Mouse (Mus musculus) spleen, adult 18-20 months (tissue): Measurements from ENCODE around the gene Cstad.

Experiments used
- DNase-seq, 2 experiments: peaks; one replicate each; pipeline ENCODE4 v3.0.0; 2022; ENCODE audit warnings: mixed read lengths in 2 of 2

The Cstad gene

GRCm38 (mm10) chr2:30599621-30600020, 4.8 kb downstream of the Cstad start:
- DNase-seq, result no peak

DNA sequence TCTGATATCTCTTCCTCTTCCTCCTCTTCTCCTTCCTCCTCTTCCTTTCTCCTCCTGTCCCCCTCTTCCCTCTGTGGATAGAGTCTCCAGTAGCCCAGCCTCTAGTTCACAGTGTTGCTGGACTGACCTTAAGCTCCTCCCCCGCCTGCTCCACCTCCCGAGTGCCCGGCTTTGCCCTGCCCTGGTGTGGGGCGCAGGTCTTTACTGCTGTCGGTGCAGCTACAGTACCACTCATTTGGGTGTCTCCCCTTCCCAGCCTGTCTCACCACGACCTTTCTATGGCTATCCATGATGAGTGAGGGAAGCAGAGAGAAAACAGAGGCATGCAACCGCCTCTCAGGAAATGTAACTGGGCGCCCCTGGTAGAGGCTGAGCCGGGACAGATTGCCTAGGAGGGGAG, 5.5 kb downstream of the Cstad start:
- DNase-seq, result no peak

DNA sequence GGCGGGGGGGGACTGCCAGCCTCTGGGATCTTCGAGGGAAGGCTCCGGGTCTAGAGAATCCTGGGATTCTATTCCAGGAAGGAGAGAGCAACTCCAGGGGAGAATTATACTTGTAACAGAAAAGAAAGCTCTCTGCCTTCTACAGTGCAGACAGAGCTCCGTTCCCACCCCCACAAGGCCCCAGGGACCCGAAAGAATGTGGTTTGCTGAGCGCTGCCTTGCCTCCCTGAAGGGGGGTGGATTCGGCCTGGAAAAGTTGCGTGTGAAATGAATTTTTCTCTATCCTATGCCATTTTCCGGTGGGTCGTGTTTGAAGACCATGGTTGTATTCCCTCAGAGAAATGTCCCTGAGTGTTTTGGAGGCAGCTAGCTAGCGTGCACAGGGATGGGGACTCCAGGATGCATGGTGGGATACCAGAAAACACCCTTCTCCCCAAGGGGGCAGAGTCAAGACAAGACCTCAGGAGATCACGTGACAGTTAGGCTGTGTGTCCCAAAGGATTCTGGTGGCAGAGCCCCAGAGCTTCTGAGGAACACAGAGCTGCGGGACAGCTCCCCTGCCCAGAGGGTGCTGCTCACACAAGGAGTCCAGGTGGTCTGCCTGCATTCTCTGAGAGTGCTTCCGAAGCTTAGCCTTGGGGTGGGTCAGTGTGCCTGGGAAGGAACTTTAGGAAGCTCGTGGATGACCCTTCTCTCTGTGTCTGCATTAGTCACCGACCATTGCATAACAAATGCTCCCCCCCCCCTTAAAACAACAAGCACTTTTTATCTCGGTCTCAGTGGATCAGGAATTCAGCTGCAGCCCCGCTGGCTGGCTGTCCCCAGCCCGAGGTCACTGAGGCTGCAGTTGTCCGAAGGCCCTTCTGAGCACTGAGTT, 6.4 kb downstream of the Cstad start:
- DNase-seq, result no peak

DNA sequence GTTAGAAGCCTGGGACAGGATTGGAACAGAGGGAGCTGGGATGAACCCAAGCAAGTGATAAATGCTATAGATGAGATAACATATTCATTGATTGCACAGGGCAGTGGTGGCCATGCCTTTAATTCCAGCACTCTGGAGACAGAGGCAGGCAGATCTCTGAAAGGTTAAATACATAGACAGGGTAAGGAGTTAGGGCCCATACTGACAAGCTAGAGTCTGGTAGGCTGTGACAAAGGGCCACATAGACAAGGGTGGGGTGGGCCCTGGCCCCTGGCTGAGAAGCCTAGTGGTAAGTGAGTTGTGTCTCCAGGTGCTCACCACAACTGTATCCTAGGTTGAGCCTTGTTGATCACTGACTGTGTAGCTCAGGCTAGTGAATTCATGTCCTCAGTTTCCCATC, 7.6 kb downstream of the Cstad start:
- DNase-seq, result no peak

GRCm38 (mm10) chr2:30603731-30604130, 8.9 kb downstream of the Cstad start:
- no peak for DNase-seq

DNA sequence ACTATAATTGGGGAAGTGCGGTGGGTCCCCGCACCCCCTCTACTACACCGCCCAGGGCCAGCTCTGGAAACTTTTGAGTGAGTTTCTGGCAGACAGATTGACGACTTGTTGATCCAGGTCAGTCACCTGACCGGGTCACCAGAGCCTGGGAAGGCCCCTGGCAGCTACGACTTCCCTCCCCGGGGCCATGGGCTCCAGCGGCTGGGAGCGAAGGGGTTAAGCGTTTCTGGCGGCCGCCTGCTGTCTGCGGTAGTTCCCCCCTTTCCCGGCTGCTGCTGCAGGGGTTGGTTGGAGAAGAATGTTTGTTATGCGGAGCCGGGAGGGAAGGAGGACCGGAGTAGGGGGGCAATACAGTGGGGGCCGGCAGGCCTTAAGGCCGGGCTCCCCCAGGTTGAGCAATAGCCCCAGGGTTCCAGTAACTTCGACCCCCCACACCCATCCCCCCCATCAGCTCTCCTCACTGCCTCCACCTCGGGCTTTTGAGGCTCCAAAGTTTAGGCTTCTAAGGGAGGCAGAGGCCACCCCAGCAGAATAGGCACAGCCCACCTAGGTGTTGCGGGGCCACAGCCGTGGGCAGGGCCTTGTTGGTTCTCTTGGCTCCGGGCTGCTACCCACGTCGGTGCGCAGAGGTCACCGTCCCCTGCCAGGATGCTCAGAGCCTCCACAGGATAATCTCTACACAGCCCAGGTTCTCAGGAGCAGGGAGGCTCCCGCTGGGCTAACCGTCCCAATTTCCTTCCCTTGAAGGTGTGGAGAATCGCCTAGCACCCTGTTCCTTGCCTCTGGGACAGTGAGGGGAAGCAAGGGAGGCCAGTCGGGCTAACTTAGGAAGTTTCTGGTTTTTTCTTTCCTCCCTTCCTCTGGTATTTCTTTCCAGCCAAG, 10.3 kb downstream of the Cstad start:
- DNase-seq, result no peak

DNA sequence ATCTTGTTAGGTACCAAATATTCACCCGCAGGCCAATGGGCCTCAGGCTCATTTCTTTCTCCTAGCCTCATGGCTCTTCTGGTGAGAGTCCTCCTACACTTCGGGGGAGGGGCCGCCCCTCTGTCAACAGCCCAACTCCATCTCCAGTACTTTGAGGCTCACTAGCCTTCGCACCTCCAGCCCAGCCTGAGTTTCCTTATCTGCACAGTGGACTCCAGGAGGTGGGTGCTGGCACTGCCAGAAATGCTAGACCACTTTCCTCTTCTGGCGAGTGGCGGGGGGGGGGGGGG, 10.9 kb downstream of the Cstad start:
- DNase-seq, result no peak

GRCm38 (mm10) chr2:30606621-30607052, 11.8 kb downstream of the Cstad start:
- DNase-seq, result no peak

DNA sequence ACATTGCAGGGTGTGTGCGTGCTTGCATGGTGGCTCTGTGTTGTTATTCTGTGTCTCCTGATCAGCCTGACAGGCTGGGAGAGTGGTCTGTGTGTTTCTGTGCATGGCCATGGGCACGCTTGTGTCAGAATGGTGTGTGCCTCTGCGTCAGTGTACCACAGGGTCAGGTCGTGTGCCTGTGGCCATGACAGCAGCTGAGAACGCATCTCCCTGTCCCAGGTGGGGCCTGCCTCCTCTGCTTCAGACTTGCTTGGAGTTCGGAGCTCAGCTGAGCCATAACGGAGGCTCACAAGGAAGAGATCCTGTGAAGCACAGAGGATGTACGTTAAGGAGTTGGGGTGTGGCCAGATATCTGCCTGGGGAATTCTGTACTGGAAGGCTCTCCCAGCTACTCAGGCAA, 13.1 kb downstream of the Cstad start:
- no peak for DNase-seq

DNA sequence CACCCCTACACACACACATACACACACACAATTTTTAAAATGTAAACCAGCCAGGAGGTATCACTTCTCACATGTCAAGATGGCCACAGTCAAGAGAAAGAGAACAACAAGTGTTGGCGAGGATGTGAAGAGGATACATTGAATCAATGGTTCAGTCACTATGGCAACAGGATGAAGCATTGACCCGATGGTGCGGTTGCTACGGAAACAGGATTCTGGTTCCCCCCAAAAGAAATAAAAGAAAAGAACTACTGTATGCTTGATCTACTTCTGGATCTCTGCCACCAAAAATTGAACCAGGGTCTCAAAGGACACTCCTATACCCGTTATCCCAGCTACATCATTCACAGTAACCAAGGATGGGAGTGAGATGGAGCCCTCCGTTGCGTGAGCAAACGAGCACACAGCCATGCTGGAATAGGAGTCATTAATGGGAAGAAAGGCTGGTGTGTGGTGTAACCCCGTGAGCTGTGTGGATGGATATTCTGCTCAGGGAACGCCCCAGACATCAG, 13.9 kb downstream of the Cstad start:
- DNase-seq, result no peak

DNA sequence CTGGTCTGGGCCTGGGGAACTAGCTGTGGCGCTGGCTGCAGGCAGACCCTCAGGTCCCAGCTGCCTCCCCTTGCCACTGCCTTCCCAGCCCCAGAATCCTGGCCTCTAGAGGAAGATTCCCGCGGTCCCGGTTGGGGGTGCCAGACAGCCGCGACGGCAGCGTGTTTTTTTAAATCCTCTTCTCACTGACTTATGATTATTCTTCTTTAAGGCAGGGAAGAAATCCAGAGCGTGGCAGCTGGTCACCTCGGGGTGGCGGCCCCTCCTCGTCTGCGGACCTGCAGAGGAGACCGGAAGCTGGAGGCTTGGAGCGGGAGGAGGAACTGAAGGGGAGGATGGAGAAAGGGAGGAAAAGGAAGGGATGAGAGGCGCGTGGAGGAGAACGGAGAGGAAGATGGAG, 18.7 kb downstream of the Cstad start:
- DNase-seq, result no peak

DNA sequence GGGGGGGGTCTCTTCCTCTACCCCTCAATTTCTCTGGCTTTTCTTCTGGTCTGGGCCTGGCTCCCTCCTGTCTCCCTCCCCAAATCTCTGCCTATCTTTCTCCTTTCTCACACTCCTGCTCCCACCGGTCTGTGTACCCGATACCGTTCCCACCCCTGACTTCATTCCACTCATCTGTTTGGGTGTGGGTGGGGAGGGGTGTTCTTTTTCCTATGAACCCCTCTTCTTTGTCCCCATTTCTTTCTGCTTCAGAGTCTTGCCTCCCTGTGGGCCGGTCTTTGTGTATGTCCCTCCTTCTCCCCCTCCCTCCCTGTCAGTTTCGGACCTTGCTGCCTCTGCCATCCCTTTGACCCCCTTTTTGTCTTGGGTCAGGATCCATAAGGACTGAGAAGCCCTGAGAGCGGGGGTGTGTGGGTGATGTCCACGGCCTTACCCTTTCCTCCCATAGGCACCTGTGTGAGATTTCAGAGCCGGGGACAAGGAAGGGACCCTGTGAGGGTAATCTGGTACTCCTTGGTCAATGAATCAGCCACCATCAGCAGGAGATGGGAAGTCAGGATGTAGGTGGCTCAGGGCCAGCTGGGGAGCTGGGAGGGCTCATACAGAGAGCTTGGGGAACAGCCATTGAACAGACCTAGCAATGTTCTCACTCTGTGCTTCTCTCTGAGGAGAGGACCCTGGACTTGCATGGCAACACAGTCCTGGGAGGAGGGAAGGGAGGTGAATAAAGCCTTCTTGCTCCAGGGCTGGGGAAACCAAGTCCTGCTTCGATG, 19.5 kb downstream of the Cstad start:
- no peak for DNase-seq

GRCm38 (mm10) chr2:30615869-30616268, 21.0 kb downstream of the Cstad start:
- DNase-seq, result no peak

GRCm38 (mm10) chr2:30616464-30616863, 21.6 kb downstream of the Cstad start:
- no peak for DNase-seq

- DNase-seq, result no peak
Measured at GRCm38 (mm10) chr2:30618487-30619248, 23.8 kb downstream of the Cstad start.

DNA sequence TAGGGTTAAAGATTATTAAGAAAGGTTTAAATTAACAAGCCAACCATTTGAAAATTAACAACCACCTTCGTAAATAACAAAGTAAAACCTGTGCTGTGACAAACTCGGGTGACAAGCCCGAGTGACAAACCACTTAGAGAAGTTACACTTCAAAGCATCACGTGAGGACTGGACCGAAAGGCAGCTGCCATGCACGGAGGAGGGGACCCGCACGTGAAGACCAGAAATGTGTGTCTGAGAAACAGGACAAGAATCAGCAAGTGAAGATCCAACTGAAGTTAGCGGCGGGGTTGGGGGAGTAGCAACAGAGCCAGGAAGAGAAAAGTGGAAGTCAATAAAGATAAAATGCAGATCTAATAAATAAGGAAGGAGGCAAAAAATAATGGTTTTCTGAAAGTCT, 29.0 kb downstream of the Cstad start:
- no peak for DNase-seq

- no peak for DNase-seq
Measured at GRCm38 (mm10) chr2:30625296-30625826, 30.5 kb downstream of the Cstad start.

DNA sequence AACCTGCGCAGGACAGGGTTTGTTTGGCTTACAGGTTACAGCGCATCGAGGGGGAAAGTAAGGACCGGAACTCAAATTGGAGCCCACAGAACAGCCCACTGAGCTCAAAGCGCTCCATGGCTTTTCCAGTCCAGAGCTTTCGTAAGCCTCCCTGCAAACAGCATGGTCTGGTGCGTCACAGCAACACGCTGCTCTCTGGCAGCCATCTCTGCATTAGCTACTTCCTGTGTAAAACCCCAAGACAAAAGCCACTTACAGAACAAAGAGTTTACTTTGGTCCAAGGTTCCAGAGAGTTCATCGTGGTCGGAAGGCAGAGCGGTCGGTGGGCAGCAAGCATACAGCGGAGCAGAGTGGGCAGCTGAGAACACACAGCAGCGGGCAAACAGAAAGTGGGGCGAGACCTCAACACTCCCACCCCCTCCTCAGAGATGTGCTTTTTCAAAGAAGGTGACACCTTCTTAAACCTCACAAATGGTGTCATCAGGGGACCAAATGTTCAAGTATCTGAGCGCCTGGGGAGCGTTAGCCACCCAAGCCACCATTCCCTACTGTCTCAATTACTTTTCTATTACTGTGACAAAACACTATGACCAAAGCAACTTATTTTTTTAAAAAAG, 31.3 kb downstream of the Cstad start:
- DNase-seq, result peak; percentile 15 to 24

DNA sequence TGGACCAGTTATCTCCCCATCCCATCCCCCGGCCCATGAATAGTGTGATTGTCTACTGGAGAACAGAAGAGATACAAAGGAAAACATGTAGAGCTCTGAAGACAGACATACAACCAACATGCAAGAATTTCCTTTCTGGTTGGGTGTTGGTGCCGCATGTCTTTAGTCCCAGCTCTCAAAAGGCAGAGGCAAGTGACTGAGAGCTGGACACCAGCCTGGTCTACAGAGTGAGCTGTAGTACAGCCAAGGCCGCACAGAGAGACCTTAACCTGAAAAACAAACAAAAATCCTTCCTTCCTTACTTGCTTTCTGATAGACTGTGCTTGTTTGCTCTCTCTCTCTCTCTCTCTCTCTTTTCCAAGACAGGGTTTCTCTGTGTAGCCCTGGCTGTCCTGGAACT, 32.5 kb downstream of the Cstad start:
- DNase-seq, result no peak

DNA sequence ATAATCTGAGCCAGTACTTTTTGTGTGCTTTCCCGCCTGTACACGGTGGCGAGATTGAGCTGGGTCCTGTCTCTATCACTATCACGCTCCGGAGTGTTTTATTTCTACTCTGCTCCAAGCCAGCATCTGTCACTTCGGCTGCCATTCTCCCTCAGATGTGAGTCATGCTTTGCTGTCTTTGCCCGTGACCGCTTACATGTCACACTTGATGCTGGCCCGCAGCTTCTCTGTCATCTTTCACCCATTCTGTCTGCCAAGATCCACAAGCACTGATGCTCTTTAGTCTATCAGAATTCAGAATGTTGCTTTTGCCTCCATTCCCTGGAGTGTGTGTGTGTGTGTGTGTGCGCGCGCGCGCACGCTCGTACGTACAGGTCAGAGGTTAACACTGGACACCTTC, 33.5 kb downstream of the Cstad start:
- DNase-seq, result no peak

DNA sequence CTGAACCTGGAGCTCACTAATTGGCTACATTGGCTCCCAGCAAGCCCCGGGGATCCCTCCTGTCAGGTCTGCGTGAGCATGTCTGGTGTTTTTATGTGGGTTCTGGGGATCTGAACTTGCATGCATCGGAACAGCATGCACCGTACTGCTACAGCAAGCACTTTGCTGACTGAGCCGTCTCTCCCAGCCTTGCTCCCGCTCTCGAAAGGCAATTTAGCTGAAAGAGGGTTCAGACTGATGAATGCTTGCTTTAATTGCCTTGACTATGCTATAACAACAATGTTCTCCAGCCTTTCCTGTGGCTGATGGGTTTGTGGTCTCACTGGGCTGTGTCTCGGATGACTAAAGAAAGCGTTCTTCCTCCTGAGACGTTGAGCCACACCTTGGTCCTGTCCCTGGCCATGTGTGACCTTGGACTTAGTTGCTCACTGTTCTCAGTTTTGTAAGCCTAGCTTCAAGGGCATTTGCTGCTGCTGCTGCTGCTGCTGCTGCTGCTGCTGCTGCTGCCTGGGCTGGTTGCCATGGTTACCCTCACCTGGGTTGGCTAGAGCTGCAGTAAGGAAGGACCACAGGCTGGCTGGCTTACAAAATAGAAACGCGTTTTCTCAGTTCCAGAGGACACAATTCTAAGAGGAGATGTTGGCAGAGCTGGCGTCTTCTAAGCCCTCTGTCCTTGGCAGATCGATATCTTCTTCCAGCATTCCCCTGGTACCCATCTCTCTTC, 34.4 kb downstream of the Cstad start:
- no peak for DNase-seq
